18 mouse cellular contexts compared by ENCODE assay signal in the genomic region with DNA sequence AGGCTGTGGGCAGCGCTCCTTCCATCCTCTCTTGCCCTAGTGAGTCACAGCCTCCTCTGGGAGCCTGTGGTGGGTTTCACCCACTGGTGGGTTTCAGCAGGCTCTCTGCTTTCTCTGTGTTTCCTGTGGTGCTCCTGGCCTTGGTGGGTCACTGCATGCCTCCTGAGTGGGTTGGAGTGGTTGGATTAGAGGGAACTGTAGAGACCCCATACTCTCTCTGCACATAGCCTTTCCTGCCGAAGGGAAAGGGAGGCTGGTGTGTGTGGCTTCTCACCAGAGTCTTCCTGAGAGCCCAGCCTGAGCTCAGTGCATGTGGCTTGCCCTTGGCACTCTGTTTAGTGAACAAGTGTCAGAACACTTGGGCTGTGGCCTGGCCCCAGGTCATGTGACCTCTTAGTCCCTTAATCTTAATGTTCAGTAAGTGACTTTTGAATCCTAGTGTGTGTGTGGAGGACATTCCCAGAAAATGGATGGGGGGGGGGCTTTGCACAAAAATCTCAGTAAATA. TPM values are rescaled to one million over a fixed set of nuclear protein-coding genes. Genes with fewer than 3 reads are reported as not detected.
"Had no signal": no experiment of that assay in that cellular context is flagged by ENCODE, and none has a peak within 500 bp of the region (broad histone marks: within the 10 kb centered on the region; RNA-seq: fewer than 3 reads in every experiment).

No protein-coding gene starts in this region.

- DNase-seq: kidney, postnatal 25 days; liver, embryonic 13.5 days; lung, adult 2 months; lung, postnatal 14 days; lung, postnatal 4 days; midbrain, embryonic 14.5 days; right cerebral cortex, adult 18-20 months; right cerebral cortex, postnatal 25 days; spleen, adult 18-20 months; thymus, postnatal 25 days had no signal

- H3K9me3 ChIP-seq: liver, embryonic 13.5 days; stomach, embryonic 15.5 days had no signal

- H3K4me1 ChIP-seq: liver, embryonic 13.5 days; stomach, embryonic 15.5 days had no signal

- H3K4me3 ChIP-seq: liver, embryonic 13.5 days; stomach, embryonic 15.5 days had no signal

- H3K36me3 ChIP-seq: liver, embryonic 13.5 days; stomach, embryonic 15.5 days had no signal

- H3K4me2 ChIP-seq: liver, embryonic 13.5 days; midbrain, embryonic 11.5 days; stomach, embryonic 15.5 days had no signal

- H3K27me3 ChIP-seq: liver, embryonic 13.5 days; stomach, embryonic 15.5 days had no signal

- H3K9ac ChIP-seq: liver, embryonic 13.5 days; stomach, embryonic 15.5 days had no signal

- H3K27ac ChIP-seq: kidney, postnatal 0 days; liver, embryonic 13.5 days; stomach, embryonic 15.5 days had no signal

RNA-seq across cellular contexts. Expression of gene Ppp2r2c, which starts 21.1 kb away (rescaled TPM):
- total RNA-seq: megakaryocyte progenitor cell, adult 5-6 weeks; megakaryocyte-erythroid progenitor cell, adult 5-6 weeks had no signal
- polyA plus RNA-seq: kidney, embryonic 14.5 days; liver, adult 2 months; thymus, postnatal 0 days had no signal
